Mouse (Mus musculus): ENCODE results near the gene Gm10320.
A peak's percentile ranks its signal among the peaks of the same experiment; 100 is the strongest.

Gm10320 gene

DNA sequence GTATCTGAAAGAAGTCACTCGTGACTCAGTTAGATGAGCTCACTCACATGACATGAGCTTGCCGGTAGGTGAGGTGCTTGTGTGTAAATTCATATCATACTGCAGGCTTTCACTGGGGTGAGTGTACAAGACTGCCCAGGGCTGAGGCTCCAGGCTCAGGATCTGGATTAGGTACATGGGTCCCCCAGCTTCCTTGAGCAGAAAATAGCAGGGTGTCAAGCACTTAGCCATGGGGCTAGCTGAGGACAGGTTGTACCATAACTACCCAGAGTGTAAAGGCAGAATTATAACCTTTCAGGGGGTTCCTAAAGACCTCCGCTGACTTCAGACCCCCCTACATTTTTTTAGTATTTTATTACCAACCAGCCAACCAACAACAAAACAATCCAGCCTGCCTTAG is at the start of gene Gm10320:
Gene Gm10320, minus strand, starts transcription at position 93 of the 400 bp plus-strand sequence.
- no peak for DNase-seq (ENCODE audit: low spot score)

DNA sequence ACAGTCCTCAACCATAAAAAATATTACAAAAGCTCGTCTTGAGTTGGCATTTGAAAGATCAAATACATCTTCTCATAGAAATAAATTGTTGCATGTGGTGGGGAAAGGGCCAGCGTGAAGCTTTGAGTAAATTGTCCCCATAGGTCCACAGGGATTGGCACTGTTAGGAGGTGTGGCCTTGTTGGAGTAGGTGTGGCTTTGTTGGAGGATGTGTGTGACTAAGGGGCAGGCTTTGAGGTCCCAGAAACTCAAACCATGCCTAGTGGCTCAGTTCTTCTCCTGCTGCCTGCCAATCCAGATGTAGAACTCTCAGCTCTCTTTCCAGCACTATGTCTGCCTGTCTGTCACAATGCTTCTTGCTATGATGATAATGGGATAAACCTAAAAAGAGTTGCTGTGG is 49.8 kb upstream of the Gm10320 start:
- no peak for DNase-seq (ENCODE audit: low spot score)

DNA sequence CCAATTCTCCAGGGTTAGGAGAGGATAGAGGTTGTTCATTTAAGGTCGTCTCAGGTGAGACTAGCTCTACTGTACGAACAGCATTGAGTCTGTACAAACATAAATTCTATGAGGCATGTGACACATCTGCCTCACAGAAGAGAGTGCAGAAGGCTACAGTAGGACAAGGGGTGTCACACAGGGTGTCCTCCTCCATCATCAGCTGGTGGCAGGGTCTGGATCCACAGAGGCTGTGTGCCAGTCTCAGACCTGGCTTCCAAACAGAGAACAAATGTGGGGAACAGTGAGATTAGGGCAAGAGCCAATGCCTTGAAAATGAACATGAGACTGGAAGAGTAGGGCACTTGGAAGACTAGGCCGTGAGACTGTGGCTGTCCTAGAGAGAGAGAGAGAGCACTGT is 48.4 kb upstream of the Gm10320 start:
- DNase-seq (ENCODE audit: low spot score) = no peak

DNA sequence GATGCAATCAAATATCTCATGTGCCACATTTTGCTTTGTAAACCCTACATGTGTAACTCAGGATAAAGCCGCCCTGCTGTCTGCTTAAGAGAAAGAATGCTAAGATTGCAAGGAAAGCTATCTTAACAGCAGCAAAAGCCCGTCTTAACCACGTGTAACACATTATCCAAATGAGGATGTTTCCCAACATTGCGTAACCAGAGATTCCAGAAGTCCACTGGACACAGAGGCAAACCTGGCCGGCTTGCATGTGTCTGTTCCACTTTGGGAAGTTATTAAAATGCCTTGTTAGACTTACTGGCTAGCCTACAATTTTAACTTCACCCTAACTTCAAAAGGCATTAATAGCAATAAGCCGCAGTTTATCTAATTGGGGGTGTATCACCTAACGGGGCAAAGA is 47.5 kb upstream of the Gm10320 start:
- no peak for DNase-seq (ENCODE audit: low spot score)

DNA sequence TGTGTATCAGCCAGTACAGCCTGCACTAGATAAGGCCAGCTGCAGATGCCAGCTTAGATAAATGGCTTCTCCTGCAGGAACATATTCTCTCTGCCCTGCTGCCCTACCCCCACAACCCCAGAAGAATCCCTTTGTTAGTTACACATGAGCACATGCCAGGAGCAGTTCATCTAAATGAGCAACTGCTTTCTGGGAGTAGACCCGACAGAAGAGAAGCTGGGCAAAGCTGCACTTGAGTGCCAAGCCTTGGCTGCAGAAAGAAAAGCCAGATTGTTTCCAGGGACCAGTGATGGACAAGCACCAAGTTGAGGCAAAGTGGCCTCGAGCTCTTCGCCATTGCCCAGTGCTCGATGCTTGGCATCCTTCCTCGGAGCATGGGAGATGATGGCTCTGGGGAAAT is 46.8 kb upstream of the Gm10320 start:
- no peak for DNase-seq (ENCODE audit: low spot score)

DNA sequence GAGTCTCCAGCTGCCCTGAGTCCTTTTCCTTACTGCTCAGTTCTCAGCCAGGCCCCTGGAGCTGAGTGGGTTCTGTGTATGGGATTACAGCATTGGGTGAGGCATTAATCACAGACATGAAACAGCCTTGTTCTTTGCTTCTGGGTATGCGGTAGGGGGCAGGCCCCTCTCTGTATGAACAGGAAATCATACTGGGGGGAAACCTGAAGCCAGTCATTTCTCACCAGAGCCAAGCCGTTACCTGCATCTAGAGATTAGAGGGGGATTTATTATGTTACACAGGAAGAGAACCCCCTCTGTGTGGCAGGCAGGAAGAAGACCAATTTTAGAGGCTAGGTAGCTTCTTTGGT is 43.1 kb upstream of the Gm10320 start:
- no peak for DNase-seq (ENCODE audit: low spot score)

DNA sequence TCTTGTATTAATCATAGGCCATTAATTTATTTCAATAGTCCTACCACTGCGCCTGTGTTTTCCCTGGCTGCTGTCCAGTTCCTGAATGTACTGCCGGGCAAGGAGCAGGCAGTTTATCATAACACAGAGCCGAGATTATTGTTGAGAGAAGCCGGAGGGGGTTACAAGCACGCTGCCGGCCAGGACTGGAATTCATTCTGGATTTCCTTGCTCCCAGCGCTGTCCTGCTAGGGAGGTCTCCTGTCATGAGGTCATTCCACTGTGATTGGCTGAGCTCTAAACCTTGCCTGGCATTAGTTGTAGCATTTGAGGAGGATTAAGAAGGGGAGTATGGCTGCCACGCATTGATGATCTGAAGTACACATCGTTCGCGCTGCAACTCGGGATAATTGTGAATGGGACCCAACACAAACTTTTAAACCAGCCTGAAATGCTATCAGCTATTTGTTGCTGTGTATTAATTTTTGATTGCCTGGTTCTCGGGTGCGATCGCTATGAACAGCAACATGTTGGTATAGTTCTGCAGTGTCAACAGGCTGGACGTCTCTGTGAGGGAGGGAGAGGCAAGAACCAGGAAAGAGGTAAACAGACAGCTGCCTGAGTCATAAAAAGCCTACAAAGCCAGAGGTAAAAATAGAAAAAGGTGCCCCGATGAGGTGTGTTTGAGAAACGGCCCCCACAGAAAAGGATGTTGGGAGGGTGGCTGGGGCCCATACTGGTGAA is 42.5 kb upstream of the Gm10320 start:
- peak; percentile 33 for DNase-seq (ENCODE audit: low spot score)

DNA sequence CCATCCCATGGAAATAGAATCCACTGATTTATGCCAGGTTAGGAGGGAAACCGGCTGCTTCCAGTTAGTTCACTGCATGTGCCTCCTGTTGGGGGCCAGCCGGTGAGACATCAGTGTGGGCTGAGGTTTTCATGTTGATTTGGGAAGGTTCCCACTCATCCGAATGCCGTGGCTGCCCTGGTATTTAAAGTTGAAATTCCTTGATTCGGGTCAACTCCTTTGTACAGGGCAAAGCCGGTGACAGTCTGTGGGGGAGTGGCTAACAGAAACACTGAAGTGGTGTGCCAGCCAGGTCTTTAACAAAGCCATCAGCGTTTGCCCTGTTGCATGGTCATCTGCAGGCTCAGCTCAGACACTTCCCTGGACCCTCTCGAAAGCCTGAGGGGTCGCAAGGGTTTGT is 41.6 kb upstream of the Gm10320 start:
- DNase-seq (ENCODE audit: low spot score) = no peak

DNA sequence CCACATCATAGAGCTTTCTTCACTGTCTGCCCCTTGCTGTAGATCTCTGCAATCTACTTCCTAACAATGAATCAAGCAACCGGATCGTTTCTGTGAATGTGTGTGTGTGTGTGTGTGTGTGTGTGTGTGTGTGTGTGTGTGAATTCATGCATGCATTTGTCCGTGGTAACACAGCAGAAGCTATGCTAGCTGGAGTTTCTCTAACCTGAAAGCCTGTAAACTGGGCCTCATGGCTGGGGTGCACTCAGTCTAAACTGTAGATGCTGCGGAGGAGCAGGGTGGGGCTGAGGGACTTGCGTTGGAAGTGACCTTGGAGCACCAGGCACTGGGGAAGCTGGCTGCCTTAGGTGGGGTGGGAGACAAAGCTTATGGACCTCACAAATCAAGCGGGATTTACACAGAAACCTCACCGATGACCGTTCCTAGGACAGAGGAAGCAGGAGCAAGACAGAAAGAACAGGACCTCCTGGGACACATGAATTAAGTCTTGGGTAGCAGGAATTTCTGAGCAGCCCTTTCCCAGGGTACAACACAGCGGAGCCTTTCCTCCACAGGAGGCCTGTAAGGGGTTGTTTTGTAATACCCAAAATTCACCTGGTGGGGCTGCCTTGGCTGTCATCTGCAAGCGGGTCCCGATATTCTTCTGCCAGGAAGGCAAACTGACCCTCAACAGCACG is 41.0 kb upstream of the Gm10320 start:
- no peak for DNase-seq (ENCODE audit: low spot score)

DNA sequence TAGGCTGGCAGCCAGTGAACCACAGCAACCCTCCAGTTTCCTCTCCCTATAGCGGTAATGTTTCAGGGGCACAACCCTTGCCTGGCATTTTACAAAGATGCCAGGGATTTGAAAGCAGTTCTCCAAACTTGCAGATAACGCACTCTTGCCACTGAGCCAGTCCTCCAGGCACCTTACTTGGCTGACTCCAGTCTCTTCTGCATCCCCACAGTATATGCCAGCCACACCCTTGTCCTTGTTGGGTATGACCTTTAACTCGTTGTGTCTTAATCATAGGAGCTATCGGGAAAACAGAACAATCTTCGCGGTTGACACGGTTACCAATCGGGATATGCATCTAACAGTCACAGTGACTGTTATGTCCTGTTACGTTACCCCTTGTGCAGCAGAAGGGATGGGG is 40.2 kb upstream of the Gm10320 start:
- DNase-seq (ENCODE audit: low spot score) = no peak

DNA sequence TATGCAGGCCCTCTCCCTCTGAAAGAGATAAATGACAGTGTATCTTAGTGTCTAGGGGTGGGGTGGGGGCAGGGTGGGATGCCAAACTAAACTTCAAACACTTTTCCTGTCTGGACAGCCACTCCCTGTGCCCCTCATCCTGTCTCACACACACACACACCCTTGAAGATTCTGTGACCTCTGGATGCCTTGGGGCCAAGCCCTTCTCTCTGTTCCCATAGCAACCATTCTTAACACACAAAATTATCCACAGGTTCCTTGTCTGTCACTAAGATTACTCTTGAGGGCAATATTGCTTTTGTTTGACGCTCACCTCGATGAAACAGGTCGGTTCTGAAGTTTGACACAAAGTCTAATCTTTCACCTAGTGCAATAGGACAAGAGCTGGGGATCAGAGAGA is 39.5 kb upstream of the Gm10320 start:
- no peak for DNase-seq (ENCODE audit: low spot score)

DNA sequence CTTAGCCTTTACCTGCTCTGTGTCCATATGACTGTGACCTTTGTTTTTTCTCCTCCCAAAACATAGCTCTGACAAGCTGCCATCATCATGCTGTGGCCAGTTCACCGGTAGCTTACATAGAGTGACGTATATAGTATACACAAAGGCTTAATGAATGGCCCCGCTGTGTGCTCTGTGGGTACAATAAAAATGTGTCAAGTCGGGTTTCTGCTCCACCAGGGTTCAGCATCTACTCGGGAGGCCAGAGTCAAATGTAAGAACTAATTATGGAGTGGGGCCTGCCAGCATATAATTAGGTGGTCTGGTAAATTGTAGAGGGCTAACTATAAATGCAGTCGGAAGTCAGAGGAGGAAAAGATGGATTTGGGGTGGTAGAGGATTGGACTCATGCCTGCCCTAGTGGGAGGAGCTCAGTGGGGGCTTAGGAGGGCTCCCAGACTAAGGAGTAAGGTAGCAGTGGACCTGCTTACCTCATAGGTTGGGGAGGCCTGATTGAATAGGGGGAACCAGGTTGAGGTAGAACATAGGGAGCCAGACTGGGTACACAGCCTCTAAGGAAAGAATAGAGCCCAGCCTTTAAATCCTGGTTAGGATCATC is 32.0 kb upstream of the Gm10320 start:
- no peak for DNase-seq (ENCODE audit: low spot score)

DNA sequence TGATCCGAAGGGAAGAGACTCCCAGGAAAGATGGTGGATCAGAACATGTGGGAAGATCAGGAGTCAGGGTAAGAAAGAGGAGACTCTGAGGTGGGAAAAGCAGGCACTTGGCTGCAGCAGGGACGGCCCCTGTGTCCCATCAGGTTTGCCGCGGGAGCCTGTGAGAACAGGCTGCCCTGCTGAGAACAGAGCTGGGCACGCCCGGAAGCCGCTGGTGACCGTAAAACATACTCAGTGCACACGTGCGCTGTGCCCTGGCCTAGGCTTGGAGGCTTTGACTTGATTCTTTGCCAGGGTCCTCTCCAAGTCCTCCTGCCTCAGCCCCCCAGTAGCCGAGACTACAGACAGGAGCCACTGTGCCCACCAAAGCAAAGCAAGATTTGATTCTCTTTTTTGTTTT is 26.5 kb upstream of the Gm10320 start:
- no peak for DNase-seq (ENCODE audit: low spot score)

DNA sequence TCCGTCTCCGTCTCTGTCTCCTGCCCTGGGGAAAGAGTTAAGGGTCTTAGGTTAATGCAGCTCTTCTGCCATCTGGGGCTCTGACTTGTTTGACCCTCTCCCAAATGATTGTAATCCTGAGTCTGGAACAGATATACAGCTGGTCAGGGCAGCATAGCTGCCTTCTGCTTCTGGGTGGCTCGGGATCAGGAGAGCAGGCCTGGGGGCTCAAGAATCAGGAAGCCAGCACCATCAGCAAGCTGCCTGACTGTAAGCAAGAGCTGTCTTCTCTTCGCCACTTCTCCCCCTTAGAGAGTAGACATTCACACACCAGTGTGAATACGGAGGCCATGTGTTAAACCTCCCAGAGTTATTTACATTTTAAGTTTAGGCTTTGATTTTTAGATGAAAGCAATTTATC is 25.9 kb upstream of the Gm10320 start:
- no peak for DNase-seq (ENCODE audit: low spot score)

DNA sequence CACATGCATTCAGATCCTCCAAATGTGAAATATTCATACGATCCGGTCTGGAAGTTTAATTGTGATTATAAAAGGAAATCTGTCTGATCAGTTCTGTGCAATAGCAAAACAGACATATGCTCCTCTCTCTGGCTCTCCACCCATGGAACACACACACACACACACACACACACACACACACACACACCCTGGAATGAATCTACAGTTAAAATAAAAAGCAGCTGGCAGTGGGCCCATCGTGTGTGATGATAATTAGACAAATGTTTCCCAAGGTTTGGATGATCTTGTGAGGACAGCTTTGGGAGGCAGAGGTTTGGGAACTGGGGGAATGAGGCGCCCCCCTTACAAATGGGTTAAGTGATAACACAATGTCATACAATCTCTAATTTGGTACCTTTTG is 25.2 kb upstream of the Gm10320 start:
- DNase-seq (ENCODE audit: low spot score) = no peak

DNA sequence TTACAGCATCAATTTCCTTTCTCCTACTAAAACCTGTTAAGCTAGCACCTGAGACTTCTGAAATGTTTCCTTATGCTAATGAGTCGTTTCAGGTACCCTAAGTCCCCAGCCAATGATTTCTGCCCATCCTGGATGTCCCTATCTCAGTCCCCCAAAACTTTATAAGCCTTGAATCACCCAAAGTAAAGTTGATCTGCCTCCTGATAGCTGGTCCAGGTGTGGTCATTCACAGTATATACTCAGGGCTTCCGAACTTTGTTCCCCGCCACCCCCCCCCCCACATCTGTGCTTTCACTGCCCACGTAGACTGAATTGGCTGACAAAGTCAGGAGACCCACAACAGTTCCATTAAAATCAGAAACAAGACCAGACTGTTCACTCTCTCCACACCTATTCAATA is 20.3 kb upstream of the Gm10320 start:
- no peak for DNase-seq (ENCODE audit: low spot score)

DNA sequence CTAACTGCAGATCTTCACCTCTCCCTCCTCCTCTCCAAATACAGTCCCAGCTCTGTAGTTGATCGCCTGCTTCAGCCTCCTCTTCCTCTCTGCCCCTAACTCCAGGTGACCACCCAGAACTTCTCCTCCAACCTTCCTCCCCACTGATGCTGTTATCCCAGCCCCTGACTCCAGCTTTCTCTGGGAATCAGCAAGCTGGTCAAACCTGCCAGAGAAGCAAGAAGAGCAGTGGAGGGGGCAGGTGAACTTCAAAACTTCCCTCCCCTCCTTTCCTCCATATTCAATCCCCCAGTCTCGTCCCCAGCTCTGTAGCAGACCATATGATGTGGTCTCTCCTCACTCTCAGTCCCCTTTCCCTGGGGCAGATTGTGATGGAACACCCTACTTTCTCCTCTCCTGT is 15.9 kb upstream of the Gm10320 start:
- no peak for DNase-seq (ENCODE audit: low spot score)

DNA sequence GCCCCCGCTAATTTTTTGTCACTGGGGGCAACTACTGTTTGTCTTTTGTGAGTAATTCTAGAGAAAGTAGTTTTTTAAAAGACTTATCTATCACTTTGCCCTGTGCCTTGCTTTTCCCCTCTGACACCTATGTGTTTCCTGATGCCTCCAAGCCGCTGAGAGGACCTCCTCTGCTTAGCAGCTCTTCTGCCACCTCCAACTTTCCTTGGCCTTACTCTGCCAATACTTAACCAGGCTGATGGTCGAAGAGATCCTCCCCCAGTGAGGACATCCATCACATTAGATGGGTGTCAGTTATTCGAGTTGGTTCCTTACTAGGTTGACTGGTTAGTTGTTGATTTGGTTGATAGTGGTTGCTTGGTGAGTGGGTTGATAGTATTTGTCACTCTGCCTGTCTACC is 14.7 kb upstream of the Gm10320 start:
- DNase-seq (ENCODE audit: low spot score) = no peak

DNA sequence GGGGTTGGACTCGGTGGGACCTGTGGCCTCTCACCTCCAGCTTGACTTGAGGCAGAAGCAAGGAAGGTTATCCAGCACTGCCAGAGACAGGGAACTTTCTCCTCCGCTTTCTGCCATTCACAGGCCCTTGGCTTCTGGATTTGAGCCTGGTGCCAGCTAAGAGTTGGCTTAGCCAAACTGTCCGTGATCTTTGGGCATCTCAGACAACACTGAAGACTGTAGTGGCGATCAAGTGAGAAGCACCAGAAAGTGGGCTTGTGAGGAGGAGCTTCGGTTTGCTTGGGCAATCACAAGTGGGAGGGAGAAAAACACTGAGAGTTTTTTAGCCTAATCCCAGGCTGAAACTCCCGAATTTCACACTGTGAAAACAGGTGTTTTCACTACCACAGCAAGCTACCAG is 14.2 kb upstream of the Gm10320 start:
- DNase-seq (ENCODE audit: low spot score) = no peak

DNA sequence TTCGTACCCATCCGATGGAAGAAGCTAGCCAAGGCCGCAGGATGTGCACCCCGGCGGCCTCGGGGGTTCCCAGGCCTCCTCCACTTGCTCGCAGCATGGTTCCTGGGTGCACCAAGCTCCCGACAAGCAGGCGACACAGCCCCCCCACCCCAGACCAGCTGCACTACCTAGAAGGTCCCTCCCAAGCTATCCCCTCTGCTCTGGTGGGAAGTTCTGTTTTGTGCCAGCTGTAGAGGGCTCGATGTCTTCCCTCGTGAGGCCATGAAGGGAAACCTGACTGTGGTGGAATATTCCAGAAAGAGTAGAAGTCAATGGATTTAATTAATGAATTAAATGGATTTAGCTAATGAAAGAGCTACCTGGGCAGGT is 13.7 kb upstream of the Gm10320 start:
- no peak for DNase-seq (ENCODE audit: low spot score)

DNA sequence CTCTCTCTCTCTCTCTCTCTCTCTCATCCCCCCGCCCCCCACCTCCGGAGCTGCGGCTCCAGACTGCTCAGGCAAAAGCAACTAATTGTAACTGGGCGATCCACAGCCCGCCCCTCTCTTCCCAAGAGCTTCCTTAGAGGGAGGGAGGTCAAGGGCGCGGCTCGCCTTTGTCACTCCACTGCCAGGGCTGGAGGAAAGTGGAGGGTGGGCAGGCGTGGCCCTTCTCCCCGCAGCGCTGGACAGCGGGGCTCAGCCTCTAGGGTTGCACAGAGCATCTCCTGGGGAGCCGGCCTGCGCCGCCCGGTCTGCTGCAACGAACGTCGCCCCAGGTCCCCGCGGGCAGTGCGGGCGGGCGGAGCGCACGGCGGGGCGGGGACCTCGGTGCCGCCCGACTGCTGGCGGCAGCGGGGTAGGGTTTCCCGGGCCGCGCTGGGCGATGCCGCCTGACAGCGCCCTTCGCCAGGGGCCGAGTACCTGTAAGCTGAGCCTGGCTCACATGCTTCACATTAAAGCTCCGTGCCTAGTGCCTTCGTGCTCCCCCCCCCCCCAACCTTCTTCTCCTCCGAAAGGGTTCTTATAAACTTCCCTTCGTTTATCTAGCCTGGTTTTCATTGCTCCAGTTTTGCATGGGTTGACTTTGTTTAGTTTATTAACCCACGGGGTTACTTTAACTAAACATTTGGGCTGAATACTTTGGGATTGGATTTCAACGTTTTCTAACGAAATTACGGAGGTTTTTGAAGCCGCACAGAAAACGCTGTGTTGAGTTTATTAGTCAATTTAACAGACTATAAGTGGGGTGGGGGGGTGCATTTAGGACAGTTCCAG is 13.1 kb upstream of the Gm10320 start:
- DNase-seq (ENCODE audit: low spot score) = no peak

DNA sequence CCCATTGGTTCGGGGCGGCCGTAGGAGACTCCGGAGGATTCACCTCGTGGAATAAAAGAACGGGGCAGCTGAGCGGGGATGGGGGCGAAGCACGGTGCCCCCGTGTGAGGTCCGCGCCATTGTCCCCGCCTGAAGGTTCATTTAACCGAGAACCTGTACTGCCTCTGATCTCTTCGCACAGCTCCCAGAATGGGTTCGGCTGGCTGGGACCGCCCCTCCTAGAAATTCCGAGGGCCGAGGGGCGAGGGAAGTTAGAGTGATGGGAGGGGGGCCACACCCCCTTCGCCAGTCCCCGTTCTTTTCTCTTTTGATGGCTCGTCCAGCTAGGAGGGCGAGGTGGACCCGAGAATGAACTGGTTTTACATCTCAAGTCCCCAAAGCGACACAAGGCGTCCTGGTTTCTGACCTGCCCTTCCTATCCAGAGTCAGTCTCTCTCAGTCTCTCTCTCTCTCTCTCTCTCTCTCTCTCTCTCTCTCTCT is 12.4 kb upstream of the Gm10320 start:
- DNase-seq (ENCODE audit: low spot score) = no peak

DNA sequence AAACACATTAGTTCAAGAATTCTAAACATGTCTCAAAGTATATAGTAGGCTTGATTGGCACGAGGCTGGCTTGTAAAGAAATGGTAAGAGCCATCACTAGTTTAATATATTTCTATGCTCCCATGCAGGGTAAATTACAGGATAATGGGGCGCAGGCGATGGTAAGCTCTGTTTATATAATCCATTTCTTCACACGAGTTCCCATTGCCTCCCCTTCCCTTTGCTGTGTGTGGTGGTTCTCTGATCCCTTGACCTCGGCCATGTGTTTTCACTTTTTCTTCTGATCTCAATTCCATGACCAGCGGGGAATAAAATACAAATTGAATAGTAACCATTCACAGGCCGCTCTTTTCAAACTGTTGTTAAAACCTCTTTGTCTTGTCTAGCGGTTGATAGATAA is 11.8 kb upstream of the Gm10320 start:
- no peak for DNase-seq (ENCODE audit: low spot score)

Measured in urinary bladder, postnatal 25 days (tissue).